Mouse (Mus musculus): ENCODE measurements at regions not wholly inside any gene's neighbourhood (a gene's known extent, or its start where the extent isn't known, plus 50 kb on each side); places are given as distances from the start of the nearest gene placed in this dataset.

DNA sequence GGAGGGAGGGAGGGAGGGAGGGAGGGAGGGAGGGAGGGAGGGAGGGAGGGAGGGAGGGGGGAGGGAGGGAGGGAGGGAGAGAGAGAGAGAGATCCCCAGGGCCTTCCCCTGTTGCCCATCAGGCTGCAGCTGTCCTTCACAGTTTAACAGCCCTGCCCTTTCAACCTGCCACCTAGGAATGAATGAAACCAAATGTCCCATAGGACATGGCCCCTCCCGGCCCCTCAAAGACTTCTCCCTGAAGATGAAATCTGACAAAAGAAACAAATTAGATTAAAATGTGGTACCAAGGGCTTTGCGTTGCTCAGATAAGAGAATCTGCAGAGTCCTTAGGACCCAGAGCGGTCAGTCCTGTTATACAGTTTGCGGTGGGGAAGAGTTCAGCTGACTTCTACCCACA lies 86.0 kb upstream of the Creb1 start:
- H3K36me3 ChIP-seq (ENCODE audit: control insufficient read depth, insufficient read depth, low read length, poor library complexity, severe bottlenecking): no peaks in the 10 kb centered on the region
- H3K9ac ChIP-seq (ENCODE audit: insufficient read depth, low read depth, low read length, poor library complexity, severe bottlenecking): no peak overlapping the region
- H3K4me1 ChIP-seq (ENCODE audit: control insufficient read depth in 2 of 2, insufficient read depth in 2 of 2, low read length in 2 of 2, poor library complexity in 1 of 2): peaks cover 0 to 2% of the 10 kb centered on the region in 2 experiments; a peak in 1 of 4 replicates
- H3K4me3 ChIP-seq (ENCODE audit: insufficient read depth in 1 of 2, low read depth in 1 of 2, low read length in 2 of 2, poor library complexity in 1 of 2, severe bottlenecking in 1 of 2): no peak overlapping the region
- H3K9me3 ChIP-seq (ENCODE audit: control insufficient read depth, insufficient read depth, low read depth, low read length): no peaks in the 10 kb centered on the region
- no peak for TF ChIP-seq MAFK (IDR thresholded peaks at IDR 0.05; ENCODE audit: insufficient read depth, low read depth, low read length)
- no peak for TF ChIP-seq ZC3H11A (IDR thresholded peaks at IDR 0.05; ENCODE audit: borderline replicate concordance, low read depth, low read length)
- TF ChIP-seq HCFC1 (IDR thresholded peaks at IDR 0.05; ENCODE audit: borderline replicate concordance, insufficient read depth, low read length): no peak
- no peak for TF ChIP-seq ZNF384 (IDR thresholded peaks at IDR 0.05; ENCODE audit: low read depth, low read length)
- TF ChIP-seq CHD2 (IDR thresholded peaks at IDR 0.05; ENCODE audit: low read depth, low read length): no peak
- no peak for DNase-seq (ENCODE audit: low read depth, low spot score)
- in situ Hi-C loops (cut with MboI; ENCODE audit: low sequenced_read_pairs in 2 of 2, unreplicated experiment in 2 of 2): loop anchor here (5.0 to 25.0 kb wide), 4 partner anchors 559 to 789 kb away; partner anchors contain the start of gene 4933402D24Rik (in 1 of the 2)
- no peak overlapping the region for H3K27ac ChIP-seq (ENCODE audit: insufficient read depth, low read depth, low read length, poor library complexity, severe bottlenecking)

DNA sequence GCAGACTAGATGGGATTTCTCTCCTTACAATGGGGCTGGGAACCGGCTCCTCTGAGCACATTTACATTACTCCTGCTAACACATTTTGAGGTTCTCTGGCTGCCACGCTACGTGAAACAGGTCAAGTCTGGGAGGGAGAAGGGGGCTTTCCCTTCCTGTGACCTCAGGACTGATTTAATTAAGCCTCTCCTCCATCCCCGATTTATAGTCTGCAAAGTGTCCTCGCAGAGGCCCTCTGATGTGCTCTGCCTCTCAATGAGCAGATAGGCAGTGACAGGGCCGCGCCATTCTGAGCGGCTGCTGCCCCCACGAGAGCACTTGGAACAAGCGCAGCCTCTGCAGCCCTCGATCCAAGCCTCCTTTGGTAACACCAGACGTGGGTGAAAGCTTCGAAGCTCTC lies 86.5 kb upstream of the Creb1 start:
- H3K27ac ChIP-seq (ENCODE audit: insufficient read depth, low read depth, low read length, poor library complexity, severe bottlenecking): no peak overlapping the region
- in situ Hi-C loops (cut with MboI; ENCODE audit: low sequenced_read_pairs in 2 of 2, unreplicated experiment in 2 of 2): loop anchor here (5.0 to 25.0 kb wide), 4 partner anchors 559 to 789 kb away; partner anchors contain the start of gene 4933402D24Rik (in 1 of the 2)
- DNase-seq (ENCODE audit: low read depth, low spot score): peak; percentile 39
- peaks cover 0 to 2% of the 10 kb centered on the region in 2 experiments; a peak in 1 of 4 replicates for H3K4me1 ChIP-seq (ENCODE audit: control insufficient read depth in 2 of 2, insufficient read depth in 2 of 2, low read length in 2 of 2, poor library complexity in 1 of 2)
- H3K36me3 ChIP-seq (ENCODE audit: control insufficient read depth, insufficient read depth, low read length, poor library complexity, severe bottlenecking): no peaks in the 10 kb centered on the region
- no peak overlapping the region for H3K4me3 ChIP-seq (ENCODE audit: insufficient read depth in 1 of 2, low read depth in 1 of 2, low read length in 2 of 2, poor library complexity in 1 of 2, severe bottlenecking in 1 of 2)
- no peaks in the 10 kb centered on the region for H3K9me3 ChIP-seq (ENCODE audit: control insufficient read depth, insufficient read depth, low read depth, low read length)
- H3K9ac ChIP-seq (ENCODE audit: insufficient read depth, low read depth, low read length, poor library complexity, severe bottlenecking): no peak overlapping the region; the same call in 1 of the 2 replicates
- TF ChIP-seq CHD2 (IDR thresholded peaks at IDR 0.05; ENCODE audit: low read depth, low read length): no peak
- TF ChIP-seq ZC3H11A (IDR thresholded peaks at IDR 0.05; ENCODE audit: borderline replicate concordance, low read depth, low read length): peak; percentile 91

DNA sequence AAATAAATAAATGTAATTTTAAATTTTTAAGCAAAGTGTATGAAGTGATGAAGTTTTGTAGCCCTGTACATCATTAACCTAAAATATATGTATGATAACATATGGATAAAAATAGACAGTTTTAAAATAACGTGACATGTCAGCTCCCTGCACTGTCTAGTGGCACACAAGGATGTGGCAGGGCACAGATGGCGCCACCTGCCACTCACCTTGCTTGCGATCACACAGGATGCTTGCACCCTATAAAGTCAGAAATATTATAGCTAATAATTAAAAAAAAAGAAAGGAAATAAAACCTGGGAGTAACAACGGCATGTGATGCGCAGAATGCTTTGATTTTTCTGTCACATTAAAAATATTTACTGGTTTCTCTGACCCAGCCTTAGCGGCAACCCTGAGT lies 89.0 kb upstream of the Creb1 start:
- in situ Hi-C loops (cut with MboI; ENCODE audit: low sequenced_read_pairs in 2 of 2, unreplicated experiment in 2 of 2): loop anchor here (10.0 to 25.0 kb wide), 3 partner anchors 556 to 781 kb away; partner anchors contain the start of gene 4933402D24Rik (in 1 of the 2)
- DNase-seq (ENCODE audit: low read depth, low spot score): no peak
- Histone ChIP-seq H3K9ac (ENCODE audit: insufficient read depth, low read depth, low read length, poor library complexity, severe bottlenecking) (no peak overlapping the region), H3K4me1 (ENCODE audit: control insufficient read depth in 2 of 2, insufficient read depth in 2 of 2, low read length in 2 of 2, poor library complexity in 1 of 2) (peaks cover 0 to 2% of the 10 kb centered on the region in 2 experiments; a peak in 1 of 4 replicates), H3K9me3 (ENCODE audit: control insufficient read depth, insufficient read depth, low read depth, low read length) (no peaks in the 10 kb centered on the region), H3K27ac (ENCODE audit: insufficient read depth, low read depth, low read length, poor library complexity, severe bottlenecking) (no peak overlapping the region), H3K36me3 (ENCODE audit: control insufficient read depth, insufficient read depth, low read length, poor library complexity, severe bottlenecking) (no peaks in the 10 kb centered on the region), H3K4me3 (ENCODE audit: insufficient read depth in 1 of 2, low read depth in 1 of 2, low read length in 2 of 2, poor library complexity in 1 of 2, severe bottlenecking in 1 of 2) (no peak overlapping the region)
- TF ChIP-seq HCFC1 (IDR thresholded peaks at IDR 0.05; ENCODE audit: borderline replicate concordance, insufficient read depth, low read length) (no peak), ZNF384 (IDR thresholded peaks at IDR 0.05; ENCODE audit: low read depth, low read length) (no peak), MAFK (IDR thresholded peaks at IDR 0.05; ENCODE audit: insufficient read depth, low read depth, low read length) (no peak), CHD2 (IDR thresholded peaks at IDR 0.05; ENCODE audit: low read depth, low read length) (no peak), ZC3H11A (IDR thresholded peaks at IDR 0.05; ENCODE audit: borderline replicate concordance, low read depth, low read length) (no peak)

DNA sequence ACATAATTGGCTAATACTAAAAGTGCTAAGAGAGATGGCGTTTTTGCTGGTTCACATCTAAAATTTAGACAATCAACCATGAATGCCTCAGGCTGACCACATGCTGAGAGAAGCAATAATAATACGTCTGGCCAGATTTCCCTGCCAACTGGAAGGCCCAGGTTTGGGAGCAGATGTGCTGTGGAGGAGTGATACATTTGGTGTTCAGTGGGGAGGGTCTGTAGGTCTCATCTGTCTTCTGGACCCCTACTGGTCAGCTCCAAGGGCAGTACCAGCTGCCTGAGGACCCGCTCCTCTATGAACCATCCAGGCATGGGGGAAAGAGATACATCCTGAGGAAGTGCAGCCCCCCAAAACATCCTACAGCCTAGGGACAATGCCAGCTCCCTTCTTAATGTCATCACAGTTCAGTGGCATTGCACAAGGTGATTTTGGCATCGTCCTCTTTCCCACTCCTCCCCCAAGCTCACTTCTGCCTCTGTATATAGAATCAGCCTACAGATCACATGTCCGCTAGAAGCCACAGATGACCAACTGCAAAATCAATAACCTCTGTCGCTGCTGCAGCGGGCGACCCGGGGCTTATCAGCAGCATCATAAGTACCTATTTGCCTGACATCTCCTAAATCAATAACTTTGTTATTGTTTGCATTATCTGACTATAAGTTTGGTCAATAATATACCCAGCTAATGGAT lies 90.1 kb upstream of the Creb1 start:
- H3K36me3 ChIP-seq (ENCODE audit: control insufficient read depth, insufficient read depth, low read length, poor library complexity, severe bottlenecking): no peaks in the 10 kb centered on the region
- no peak for TF ChIP-seq MAFK (IDR thresholded peaks at IDR 0.05; ENCODE audit: insufficient read depth, low read depth, low read length)
- TF ChIP-seq HCFC1 (IDR thresholded peaks at IDR 0.05; ENCODE audit: borderline replicate concordance, insufficient read depth, low read length): no peak
- no peak for TF ChIP-seq ZC3H11A (IDR thresholded peaks at IDR 0.05; ENCODE audit: borderline replicate concordance, low read depth, low read length)
- no peak for TF ChIP-seq CHD2 (IDR thresholded peaks at IDR 0.05; ENCODE audit: low read depth, low read length)
- no peak for TF ChIP-seq ZNF384 (IDR thresholded peaks at IDR 0.05; ENCODE audit: low read depth, low read length)
- in situ Hi-C loops (cut with MboI; ENCODE audit: low sequenced_read_pairs in 2 of 2, unreplicated experiment in 2 of 2): loop anchor here (10.0 to 25.0 kb wide), 3 partner anchors 555 to 780 kb away; partner anchors contain the start of gene 4933402D24Rik (in 1 of the 2)

More for the DNA sequence above, 90.1 kb upstream of the Creb1 start:
- no peak overlapping the region for H3K4me3 ChIP-seq (ENCODE audit: insufficient read depth in 1 of 2, low read depth in 1 of 2, low read length in 2 of 2, poor library complexity in 1 of 2, severe bottlenecking in 1 of 2)
- no peak overlapping the region for H3K27ac ChIP-seq (ENCODE audit: insufficient read depth, low read depth, low read length, poor library complexity, severe bottlenecking)
- H3K9me3 ChIP-seq (ENCODE audit: control insufficient read depth, insufficient read depth, low read depth, low read length): no peaks in the 10 kb centered on the region
- no peak overlapping the region for H3K9ac ChIP-seq (ENCODE audit: insufficient read depth, low read depth, low read length, poor library complexity, severe bottlenecking)
- no peak for DNase-seq (ENCODE audit: low read depth, low spot score)
- peaks cover 0 to 2% of the 10 kb centered on the region in 2 experiments; a peak in 1 of 4 replicates for H3K4me1 ChIP-seq (ENCODE audit: control insufficient read depth in 2 of 2, insufficient read depth in 2 of 2, low read length in 2 of 2, poor library complexity in 1 of 2)
